Mouse (Mus musculus) limb, embryonic 10.5 days (tissue): ENCODE data around the gene Kdr. TPM values are rescaled to one million over a fixed set of nuclear protein-coding genes. Genes with fewer than 3 reads are reported as not detected.

Experiments used
- DNase-seq: peaks from one replicate; pipeline ENCODE4 v3.0.0-alpha.2; 2017; ENCODE audit warnings: low spot score
- H3K27ac ChIP-seq: fragments of 300-500 bp; sonication (generic); 2 replicates; pipeline ENCODE4 v1.5.1; 2016; ENCODE audit warnings: mild to moderate bottlenecking
- H3K27me3 ChIP-seq: fragments of 300-500 bp; sonication (generic); 2 replicates; pipeline ENCODE4 v1.6.1; 2016; ENCODE audit warnings: low read depth, mild to moderate bottlenecking; ENCODE audit not compliant: poor library complexity, severe bottlenecking
- H3K36me3 ChIP-seq: fragments of 300-500 bp; sonication (generic); 2 replicates; pipeline ENCODE4 v1.6.1; 2016; ENCODE audit warnings: mild to moderate bottlenecking, moderate library complexity
- H3K4me1 ChIP-seq: fragments of 300-500 bp; sonication (generic); 2 replicates; pipeline ENCODE4 v1.6.1; 2016
- H3K4me3 ChIP-seq: fragments of 300-500 bp; sonication (generic); 2 replicates; pipeline ENCODE4 v1.5.1; 2016; ENCODE audit warnings: mild to moderate bottlenecking, moderate library complexity
- H3K9me3 ChIP-seq: fragments of 300-500 bp; sonication (generic); replicated peaks from 2 replicates; pipeline ENCODE4 v1.6.1; 2016; ENCODE audit warnings: mild to moderate bottlenecking
- WGBS: fragments of 180-500 bp; shearing (Covaris S2); methylation state at CpG from one replicate; pipeline ENCODE4 v1.1.7; 2016; 5-methylcytosine and 5-hydroxymethylcytosine counted together
- microRNA-seq: library from miRNA; unstranded; fragments of <30 nt; microRNA quantifications from one replicate; pipeline ENCODE4, GENCODE M21; 2017
- polyA plus RNA-seq: library from polyadenylated mRNA; unstranded; fragments of >200 nt; fragmentation: Nextera tagmentation; extraction: Ambion mirVana; gene quantifications from 2 replicates; pipeline ENCODE4 v1.2.1, GENCODE M21; 2016

The Kdr gene
- polyA plus RNA-seq, 1 experiment from 2014 or later, result 25.7 TPM

GRCm38 (mm10) chr5:75929960-75930359 lies 48.3 kb downstream of the Kdr start:
- 66% methylated on average over 7 of the region's 7 CpGs for WGBS
- no peak for DNase-seq
- Histone ChIP-seq H3K27ac (no peak overlapping the region), H3K4me3 (no peak overlapping the region), H3K4me1 (no peaks in the 10 kb centered on the region), H3K36me3 (no peaks in the 10 kb centered on the region), H3K27me3 (no peaks in the 10 kb centered on the region), H3K9me3 (no peaks in the 10 kb centered on the region)

GRCm38 (mm10) chr5:75922677-75923076 lies 55.6 kb downstream of the Kdr start:
- Histone ChIP-seq H3K9me3 (no peaks in the 10 kb centered on the region), H3K27me3 (no peaks in the 10 kb centered on the region), H3K36me3 (no peaks in the 10 kb centered on the region), H3K4me3 (no peak overlapping the region), H3K4me1 (peaks cover 16% of the 10 kb centered on the region), H3K27ac (no peak overlapping the region)
- WGBS, result 84% methylated on average over 6 of the region's 6 CpGs
- DNase-seq, result no peak

DNA sequence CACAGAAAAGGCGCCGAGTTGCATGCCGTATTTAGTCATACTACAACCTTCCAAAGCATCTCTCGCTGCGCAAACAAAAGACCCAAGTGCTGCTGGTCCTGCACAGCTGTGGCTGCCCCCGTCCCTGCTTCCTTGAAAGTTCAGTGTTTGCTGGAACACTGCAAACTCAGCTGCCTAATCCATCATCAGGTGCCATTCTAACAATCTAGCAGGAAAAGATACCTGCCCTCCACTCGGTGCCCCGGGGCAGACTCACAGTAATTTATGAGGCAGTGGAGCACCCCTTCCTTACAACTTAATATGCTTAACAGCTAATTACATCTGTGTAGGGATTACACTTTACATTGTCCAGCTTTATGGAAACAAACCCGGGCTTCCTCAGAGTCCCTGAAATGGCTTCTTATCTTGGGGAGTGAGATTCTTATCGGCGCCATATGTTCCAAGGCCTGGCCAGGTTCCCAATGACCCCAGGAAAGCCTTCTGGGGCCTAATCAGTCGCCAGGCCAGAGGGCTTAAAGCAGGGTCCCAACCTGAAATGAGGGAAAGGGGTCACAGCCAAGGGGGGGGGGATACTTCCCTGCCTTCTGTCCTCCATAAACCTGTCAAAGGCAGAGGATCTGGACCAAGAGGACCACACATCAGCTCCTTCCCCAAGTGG lies 56.4 kb downstream of the Kdr start:
- H3K27me3 ChIP-seq, result no peaks in the 10 kb centered on the region
- H3K9me3 ChIP-seq, result no peaks in the 10 kb centered on the region
- no peak overlapping the region for H3K4me3 ChIP-seq
- H3K27ac ChIP-seq, result peak overlapping the region; percentile 6; the same call in 1 of the 2 replicates
- H3K4me1 ChIP-seq, result peaks cover 16% of the 10 kb centered on the region
- peak; percentile 41 for DNase-seq
- H3K36me3 ChIP-seq, result no peaks in the 10 kb centered on the region
- 34% methylated on average over 12 of the region's 12 CpGs for WGBS

DNA sequence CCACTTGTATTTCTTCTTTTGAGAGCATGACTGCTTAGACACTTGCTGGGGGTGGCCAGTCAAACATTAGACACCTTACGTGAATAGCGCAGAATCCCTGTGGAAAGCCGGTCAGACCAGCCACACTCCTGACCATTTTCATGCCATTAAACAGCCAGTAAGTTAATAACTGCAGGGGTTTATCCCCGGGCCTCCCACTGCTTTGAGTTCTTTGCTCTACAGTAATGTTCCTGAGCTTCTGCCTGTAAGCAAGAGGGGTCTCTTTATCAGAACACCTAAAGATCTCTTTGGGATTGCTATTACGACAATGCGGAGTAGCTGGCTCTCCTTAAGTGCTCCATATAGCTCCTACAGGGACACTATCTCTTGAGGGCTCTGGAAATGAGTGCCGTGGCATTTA lies 58.7 kb downstream of the Kdr start:
- Histone ChIP-seq H3K9me3 (no peaks in the 10 kb centered on the region), H3K36me3 (no peaks in the 10 kb centered on the region), H3K4me3 (no peak overlapping the region), H3K4me1 (peaks cover 16% of the 10 kb centered on the region), H3K27ac (no peak overlapping the region), H3K27me3 (no peaks in the 10 kb centered on the region)
- DNase-seq, result no peak
- 79% methylated on average over 7 of the region's 7 CpGs for WGBS

GRCm38 (mm10) chr5:75918139-75918538 lies 60.1 kb downstream of the Kdr start:
- H3K27ac ChIP-seq, result no peak overlapping the region
- no peaks in the 10 kb centered on the region for H3K36me3 ChIP-seq
- no peaks in the 10 kb centered on the region for H3K27me3 ChIP-seq
- H3K9me3 ChIP-seq, result no peaks in the 10 kb centered on the region
- DNase-seq, result no peak
- WGBS, result 83% methylated on average over 7 of the region's 7 CpGs
- H3K4me1 ChIP-seq, result peaks cover 16% of the 10 kb centered on the region
- H3K4me3 ChIP-seq, result no peak overlapping the region

- H3K4me3 ChIP-seq, result no peak overlapping the region
- H3K27me3 ChIP-seq, result no peaks in the 10 kb centered on the region
- peaks cover 10% of the 10 kb centered on the region for H3K4me1 ChIP-seq
- DNase-seq, result no peak
- no peak overlapping the region for H3K27ac ChIP-seq
- 89% methylated on average over 4 of the region's 4 CpGs for WGBS
- H3K36me3 ChIP-seq, result no peaks in the 10 kb centered on the region
- no peaks in the 10 kb centered on the region for H3K9me3 ChIP-seq
Measured at GRCm38 (mm10) chr5:75917231-75917630, 61.0 kb downstream of the Kdr start.

DNA sequence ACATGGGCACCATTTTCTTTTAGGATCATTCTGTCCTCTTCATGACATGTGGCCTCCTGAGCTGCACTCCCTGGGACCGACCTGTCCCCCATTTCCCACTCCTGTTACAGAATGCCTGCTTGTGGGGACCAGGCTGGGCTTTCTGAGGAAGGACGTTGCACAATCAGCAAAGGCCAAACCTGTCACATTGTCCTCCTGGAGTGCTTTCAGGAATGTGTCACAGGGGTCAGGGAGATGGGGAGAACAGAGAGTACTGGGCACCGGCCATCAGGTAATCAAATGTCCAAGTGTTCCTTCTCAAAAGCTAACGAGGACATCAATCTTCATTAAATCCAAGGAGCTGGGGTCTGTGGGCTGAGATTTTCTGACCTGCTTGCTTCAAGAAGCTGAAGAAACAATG lies 72.2 kb downstream of the Kdr start:
- H3K4me3 ChIP-seq, result no peak overlapping the region
- peaks cover under 1% of the 10 kb centered on the region; the same call in 1 of the 2 replicates for H3K4me1 ChIP-seq
- no peak overlapping the region for H3K27ac ChIP-seq
- WGBS, result 44% methylated on average over 4 of the region's 4 CpGs
- no peaks in the 10 kb centered on the region for H3K36me3 ChIP-seq
- no peaks in the 10 kb centered on the region for H3K9me3 ChIP-seq
- no peak for DNase-seq
- no peaks in the 10 kb centered on the region for H3K27me3 ChIP-seq

- Histone ChIP-seq H3K4me1 (peaks cover 12% of the 10 kb centered on the region), H3K4me3 (no peak overlapping the region), H3K36me3 (no peaks in the 10 kb centered on the region), H3K27ac (no peak overlapping the region), H3K27me3 (no peaks in the 10 kb centered on the region), H3K9me3 (no peaks in the 10 kb centered on the region)
- WGBS, result 70% methylated on average over 16 of the region's 16 CpGs
- no peak for DNase-seq
Measured at GRCm38 (mm10) chr5:75900231-75900920, 77.9 kb downstream of the Kdr start.

- Histone ChIP-seq H3K4me1 (peaks cover 4% of the 10 kb centered on the region), H3K4me3 (no peak overlapping the region), H3K9me3 (no peaks in the 10 kb centered on the region), H3K27me3 (no peaks in the 10 kb centered on the region), H3K36me3 (no peaks in the 10 kb centered on the region), H3K27ac (no peak overlapping the region)
- WGBS, result 83% methylated on average over 3 of the region's 3 CpGs
- DNase-seq, result no peak
Measured at GRCm38 (mm10) chr5:75895351-75895750, 82.9 kb downstream of the Kdr start.

GRCm38 (mm10) chr5:75892956-75893471 lies 85.2 kb downstream of the Kdr start:
- WGBS, result 82% methylated on average over 6 of the region's 6 CpGs
- DNase-seq, result no peak
- no peaks in the 10 kb centered on the region for H3K36me3 ChIP-seq
- no peaks in the 10 kb centered on the region for H3K9me3 ChIP-seq
- H3K27ac ChIP-seq, result no peak overlapping the region
- H3K4me3 ChIP-seq, result no peak overlapping the region
- no peaks in the 10 kb centered on the region for H3K27me3 ChIP-seq
- no peaks in the 10 kb centered on the region for H3K4me1 ChIP-seq

Small RNAs within 50 kb of the gene (microRNA-seq; reads per million reads assigned to microRNA genes)
- not detected for gene Gm25374

Other genes with a start within 250 kb of the Kdr start
- gene Srd5a3, start 161.8 kb upstream of the Kdr start, polyA plus RNA-seq, result 23.1 and 23.2 TPM in 2 replicates
- gene Tmem165, start 205.4 kb upstream of the Kdr start, polyA plus RNA-seq, result 67.7 and 79.7 TPM in 2 replicates